Mouse (Mus musculus): ENCODE data around the gene Fbln7. TPM values are rescaled to one million over a fixed set of nuclear protein-coding genes. Genes with fewer than 3 reads are reported as not detected.

Fbln7 gene
- polyA plus RNA-seq, 1 experiment from 2014 or later: 1.0 TPM

DNA sequence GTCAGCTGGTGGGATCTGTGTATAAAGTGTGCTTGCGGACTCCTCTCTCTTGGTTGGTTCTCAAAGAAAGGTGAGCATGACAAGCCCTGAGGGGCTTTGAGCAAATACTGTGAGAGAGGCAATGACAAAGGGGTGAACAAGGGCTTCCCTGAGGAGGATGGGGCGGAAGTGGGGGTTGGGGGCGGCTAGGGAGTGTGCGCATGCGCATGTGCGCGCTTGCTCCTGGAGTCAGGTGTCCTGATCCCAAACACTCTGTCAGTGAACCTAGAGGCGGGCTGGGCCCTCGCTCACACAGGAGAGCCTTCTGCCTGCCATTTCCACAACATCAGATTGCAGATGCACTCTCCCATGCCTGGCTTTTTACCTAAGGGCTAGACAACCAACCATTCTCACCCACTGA lies 9.5 kb downstream of the Fbln7 start:
- ATAC-seq (ENCODE audit: insufficient number of reproducible peaks, low FRiP score): no peak
- no peaks in the 10 kb centered on the region for H3K27me3 ChIP-seq (replicated peaks)
- no peak overlapping the region for H3K4me3 ChIP-seq
- no peaks in the 10 kb centered on the region for H3K9me3 ChIP-seq (replicated peaks)
- no peak overlapping the region for H3K4me2 ChIP-seq
- H3K27ac ChIP-seq (ENCODE audit: poor library complexity, severe bottlenecking): no peak overlapping the region
- no peak overlapping the region for H3K9ac ChIP-seq
- 86% methylated on average over 9 of the region's 9 CpGs for WGBS
- H3K36me3 ChIP-seq: no peaks in the 10 kb centered on the region
- 0 out of 2 replicates have a peak, but pooled peaks cover 4% of the 10 kb centered on the region for H3K4me1 ChIP-seq (replicated peaks)

DNA sequence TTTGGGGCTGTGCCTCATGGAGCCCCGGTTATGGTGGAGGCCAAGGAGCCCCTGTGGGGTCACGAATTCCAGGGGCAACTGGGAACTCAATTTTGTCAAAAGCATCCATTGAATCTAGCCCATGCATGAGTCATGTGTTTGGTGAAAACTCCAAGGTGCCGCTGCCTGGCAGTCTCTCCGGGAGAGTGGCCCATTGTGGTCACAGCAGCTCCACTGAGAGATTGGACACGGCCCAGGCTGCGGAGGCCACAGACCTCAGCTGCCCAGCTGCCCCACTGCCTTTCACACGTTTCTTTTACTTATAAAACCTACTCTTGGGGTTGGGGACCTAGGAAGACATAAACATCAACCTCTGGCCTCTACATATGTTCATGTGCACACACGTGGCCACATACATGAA lies 12.7 kb downstream of the Fbln7 start:
- Histone ChIP-seq H3K4me3 (no peak overlapping the region), H3K27me3 (replicated peaks) (no peaks in the 10 kb centered on the region), H3K4me2 (no peak overlapping the region), H3K9me3 (replicated peaks) (no peaks in the 10 kb centered on the region), H3K36me3 (no peaks in the 10 kb centered on the region), H3K9ac (no peak overlapping the region), H3K4me1 (replicated peaks) (no peaks in the 10 kb centered on the region), H3K27ac (ENCODE audit: poor library complexity, severe bottlenecking) (no peak overlapping the region)
- WGBS: 75% methylated on average over 8 of the region's 8 CpGs
- no peak for ATAC-seq (ENCODE audit: insufficient number of reproducible peaks, low FRiP score)

DNA sequence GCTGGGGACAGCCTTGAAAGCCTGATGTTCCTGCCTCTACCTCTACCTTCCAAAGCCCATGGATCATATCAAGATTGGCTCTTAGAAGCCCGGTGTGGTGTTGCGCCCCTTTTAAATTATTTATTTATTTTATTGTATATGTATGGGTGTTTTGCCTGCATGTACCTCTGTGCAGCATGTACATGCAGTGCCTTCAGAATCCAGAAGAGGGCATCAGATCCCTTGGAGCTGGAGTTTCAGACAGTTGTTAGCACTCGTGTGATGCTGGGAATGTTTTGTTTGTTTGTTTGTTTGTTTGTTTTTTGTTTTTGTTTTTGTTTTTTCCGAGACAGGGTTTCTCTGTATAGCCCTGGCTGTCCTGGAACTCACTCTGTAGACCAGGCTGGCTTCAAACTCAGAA lies 18.5 kb downstream of the Fbln7 start:
- H3K36me3 ChIP-seq: no peaks in the 10 kb centered on the region
- H3K9me3 ChIP-seq (replicated peaks): no peaks in the 10 kb centered on the region
- H3K4me1 ChIP-seq (replicated peaks): no peaks in the 10 kb centered on the region
- no peak overlapping the region for H3K9ac ChIP-seq
- no peaks in the 10 kb centered on the region for H3K27me3 ChIP-seq (replicated peaks)
- WGBS: 68% methylated on average over 4 of the region's 4 CpGs
- no peak overlapping the region for H3K27ac ChIP-seq (ENCODE audit: poor library complexity, severe bottlenecking)
- no peak overlapping the region for H3K4me2 ChIP-seq
- ATAC-seq (ENCODE audit: insufficient number of reproducible peaks, low FRiP score): no peak
- H3K4me3 ChIP-seq: no peak overlapping the region

DNA sequence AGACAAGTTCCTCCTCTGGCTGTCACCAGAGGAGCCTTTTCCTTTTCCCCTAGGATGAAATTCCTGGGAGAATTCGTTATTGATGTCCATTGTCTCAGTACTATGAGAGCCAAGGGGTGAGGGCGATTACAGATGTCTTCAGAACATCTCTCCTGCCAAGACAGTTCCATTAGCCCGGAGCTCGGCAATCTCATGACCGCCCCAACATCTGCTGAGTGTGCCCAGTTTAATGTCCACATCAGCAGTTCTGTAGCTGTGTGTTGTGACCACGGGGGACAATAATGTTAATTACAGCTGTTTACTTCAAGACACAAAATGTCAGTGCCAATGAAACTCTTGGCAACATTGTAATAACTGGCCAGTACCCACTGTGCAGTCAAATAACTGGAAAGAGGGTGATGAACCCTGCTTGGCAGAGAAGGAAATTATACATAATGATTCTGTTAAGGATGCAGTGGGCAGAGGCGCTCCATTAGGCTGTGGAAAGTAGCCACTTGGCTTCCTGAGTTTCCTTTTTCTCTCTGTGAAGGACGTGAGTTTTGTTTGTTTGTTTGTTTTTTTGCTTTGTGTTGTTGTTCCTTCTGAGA lies 22.5 kb downstream of the Fbln7 start:
- H3K4me3 ChIP-seq: no peak overlapping the region
- no peaks in the 10 kb centered on the region for H3K36me3 ChIP-seq
- 71% methylated on average over 8 of the region's 8 CpGs for WGBS
- H3K4me1 ChIP-seq (replicated peaks): peaks cover 6% of the 10 kb centered on the region; the same call in 1 of the 2 replicates
- H3K9ac ChIP-seq: no peak overlapping the region
- H3K27ac ChIP-seq (ENCODE audit: poor library complexity, severe bottlenecking): no peak overlapping the region
- no peak for ATAC-seq (ENCODE audit: insufficient number of reproducible peaks, low FRiP score)
- H3K4me2 ChIP-seq: no peak overlapping the region
- no peaks in the 10 kb centered on the region for H3K27me3 ChIP-seq (replicated peaks)
- no peaks in the 10 kb centered on the region for H3K9me3 ChIP-seq (replicated peaks)

DNA sequence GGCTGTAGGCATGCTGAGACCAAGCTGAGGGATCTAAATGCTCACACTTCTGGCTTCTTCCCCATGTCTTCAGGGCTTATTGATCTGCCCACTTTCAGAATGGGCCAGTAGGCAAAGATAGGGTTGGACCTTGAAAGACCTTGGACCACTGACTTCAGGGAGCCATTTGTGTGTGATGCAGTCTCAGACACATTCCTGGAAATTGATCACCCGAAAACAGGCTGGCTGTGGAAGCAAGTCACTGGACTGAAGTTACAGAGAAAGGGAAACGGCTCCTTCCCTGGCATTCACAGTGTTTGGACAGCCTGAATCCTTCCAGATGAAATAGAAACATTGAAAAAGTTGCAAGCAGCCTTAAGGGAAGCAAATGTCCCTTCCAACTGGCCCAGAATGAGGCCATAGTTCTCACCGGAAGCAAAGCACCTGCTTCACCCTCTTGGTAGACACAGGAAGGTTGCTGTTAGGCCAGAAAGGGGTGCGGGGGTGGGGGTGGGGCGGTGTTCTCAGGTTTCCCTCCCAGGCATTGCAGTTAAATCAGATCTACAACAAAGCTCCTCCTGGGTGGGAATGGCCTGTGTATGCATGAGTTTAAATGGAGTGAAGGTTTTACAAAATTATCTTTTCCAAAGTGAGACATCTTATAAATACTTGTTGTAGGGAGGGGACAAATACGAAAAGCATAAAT lies 25.2 kb downstream of the Fbln7 start:
- H3K9ac ChIP-seq: no peak overlapping the region
- peaks cover 13% of the 10 kb centered on the region for H3K4me1 ChIP-seq (replicated peaks)
- H3K9me3 ChIP-seq (replicated peaks): no peaks in the 10 kb centered on the region
- no peak for ATAC-seq (ENCODE audit: insufficient number of reproducible peaks, low FRiP score)
- H3K27ac ChIP-seq (ENCODE audit: poor library complexity, severe bottlenecking): no peak overlapping the region
- peaks cover 8% of the 10 kb centered on the region; the same call in 1 of the 2 replicates for H3K27me3 ChIP-seq (replicated peaks)
- H3K36me3 ChIP-seq: no peaks in the 10 kb centered on the region
- H3K4me2 ChIP-seq: no peak overlapping the region
- no peak overlapping the region for H3K4me3 ChIP-seq
- WGBS: 62% methylated on average over 6 of the region's 6 CpGs

DNA sequence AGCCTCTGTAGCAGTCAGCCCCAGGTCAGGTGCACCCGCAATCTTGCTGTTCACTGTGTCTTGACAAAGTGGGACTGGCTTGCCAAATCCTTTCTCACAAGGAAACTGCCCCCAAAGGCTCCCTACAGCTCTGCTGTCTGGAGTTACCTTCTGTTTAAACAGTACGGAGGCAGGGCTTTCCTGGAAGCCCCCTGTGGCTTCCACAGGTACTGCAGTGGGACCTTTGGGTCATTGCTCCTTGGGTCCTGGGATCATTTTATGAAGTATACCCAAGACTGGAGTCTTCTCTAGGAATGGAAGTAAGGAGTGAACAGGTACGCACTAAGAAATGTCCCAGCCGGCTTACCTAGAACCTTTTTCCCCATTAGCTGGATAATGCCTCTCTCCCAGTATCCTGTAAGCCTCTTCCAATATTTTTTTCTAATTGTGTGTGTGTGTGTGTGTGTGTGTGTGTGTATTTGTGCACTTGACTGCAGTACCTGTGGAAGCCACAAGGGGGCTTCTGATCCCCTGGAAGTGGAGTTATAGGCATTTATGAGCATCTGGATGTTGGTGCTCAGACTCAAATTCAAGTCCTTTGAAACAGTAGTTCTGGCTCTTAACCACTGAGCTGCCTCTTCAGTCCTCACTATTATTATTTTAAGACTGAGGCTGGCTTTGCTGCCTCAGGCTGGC lies 28.0 kb downstream of the Fbln7 start:
- no peak overlapping the region for H3K4me3 ChIP-seq
- 83% methylated on average over 4 of the region's 4 CpGs for WGBS
- H3K9me3 ChIP-seq (replicated peaks): no peaks in the 10 kb centered on the region
- no peak for ATAC-seq (ENCODE audit: insufficient number of reproducible peaks, low FRiP score)
- H3K4me1 ChIP-seq (replicated peaks): peaks cover 13% of the 10 kb centered on the region
- no peaks in the 10 kb centered on the region for H3K36me3 ChIP-seq
- peaks cover 15% of the 10 kb centered on the region; the same call in 1 of the 2 replicates for H3K27me3 ChIP-seq (replicated peaks)
- no peak overlapping the region for H3K27ac ChIP-seq (ENCODE audit: poor library complexity, severe bottlenecking)
- H3K9ac ChIP-seq: no peak overlapping the region
- H3K4me2 ChIP-seq: no peak overlapping the region

DNA sequence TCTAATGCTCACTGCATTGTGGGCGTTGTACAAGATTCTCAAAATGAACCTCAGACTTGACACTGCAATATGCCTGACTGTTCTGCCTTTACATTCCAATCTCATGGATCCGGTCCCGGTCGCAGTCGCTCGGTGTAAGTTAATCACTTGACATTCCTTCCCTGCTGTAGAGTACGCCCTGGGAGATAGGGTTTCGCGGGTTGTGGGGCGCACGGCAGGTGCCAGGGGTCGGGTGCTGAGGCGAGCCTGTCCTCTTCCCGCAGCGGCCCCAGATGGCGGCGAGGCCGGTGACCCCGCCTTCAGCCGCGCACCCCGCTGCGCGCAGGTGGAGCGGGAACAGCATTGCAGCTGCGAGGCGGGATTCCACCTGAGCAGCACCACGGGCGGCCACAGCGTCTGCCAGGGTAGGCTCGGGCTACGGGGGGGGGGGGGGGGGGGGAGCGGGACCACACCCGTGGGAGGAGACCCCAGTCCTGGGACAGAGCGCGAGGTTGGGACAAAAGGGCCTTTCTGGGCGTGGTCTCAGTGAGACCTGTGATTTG lies 29.5 kb downstream of the Fbln7 start:
- WGBS: 4% methylated on average over 37 of the region's 37 CpGs
- no peak overlapping the region for H3K27ac ChIP-seq (ENCODE audit: poor library complexity, severe bottlenecking)
- 0 out of 2 replicates have a peak, but pooled peaks have one; percentile 22 for ATAC-seq (ENCODE audit: insufficient number of reproducible peaks, low FRiP score)

DNA sequence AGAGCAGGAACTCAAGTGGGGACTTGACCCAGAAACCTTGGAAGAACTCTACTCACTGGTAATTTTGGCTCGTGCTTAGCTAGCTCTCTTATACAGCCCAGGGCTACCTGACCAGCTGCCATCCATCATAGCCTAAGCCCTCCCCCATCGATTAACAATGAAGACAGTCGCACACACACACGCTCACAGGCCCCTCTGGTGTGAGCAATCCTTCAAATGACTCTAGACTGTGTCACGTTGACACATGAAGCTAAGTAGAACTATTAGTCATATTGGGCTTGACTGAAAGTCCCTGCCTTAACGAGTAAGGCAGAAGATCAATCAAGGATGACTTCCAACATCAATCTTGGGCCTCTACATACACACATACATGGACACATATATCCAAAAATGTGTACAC lies 40.1 kb downstream of the Fbln7 start:
- 74% methylated on average over 6 of the region's 6 CpGs for WGBS
- peaks cover 8% of the 10 kb centered on the region; the same call in 1 of the 2 replicates for H3K9me3 ChIP-seq (replicated peaks)
- ATAC-seq (ENCODE audit: insufficient number of reproducible peaks, low FRiP score): no peak

More for the DNA sequence above, 29.5 kb downstream of the Fbln7 start:
- Histone ChIP-seq H3K9me3 (replicated peaks) (no peaks in the 10 kb centered on the region), H3K4me1 (replicated peaks) (peaks cover 13% of the 10 kb centered on the region), H3K4me2 (peak overlapping the region; percentile 86), H3K4me3 (peak overlapping the region; percentile 49), H3K27me3 (replicated peaks) (peaks cover 15% of the 10 kb centered on the region; the same call in 1 of the 2 replicates), H3K9ac (peak overlapping the region; percentile 60; the same call in 1 of the 2 replicates), H3K36me3 (no peaks in the 10 kb centered on the region)

DNA sequence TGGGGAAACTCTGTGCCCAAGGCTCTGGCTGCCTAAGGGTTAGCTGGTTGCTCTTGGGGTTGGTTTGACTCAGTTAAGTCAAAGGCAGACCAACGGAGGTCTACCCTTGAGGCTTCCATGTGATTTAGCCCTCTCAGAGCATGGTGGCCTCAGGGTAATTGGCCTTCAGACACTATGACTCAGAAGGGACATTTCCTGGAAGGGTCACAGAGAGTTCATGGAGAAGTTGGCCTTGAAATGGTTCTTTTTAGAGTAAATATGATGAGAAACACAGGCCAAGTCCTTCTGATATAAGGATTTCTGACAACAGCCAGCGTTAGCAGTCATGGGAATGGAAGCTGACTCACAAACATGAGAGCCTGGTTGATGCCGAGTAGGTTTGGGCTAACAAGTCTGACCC lies 40.9 kb downstream of the Fbln7 start:
- 71% methylated on average over 3 of the region's 3 CpGs for WGBS
- no peak for ATAC-seq (ENCODE audit: insufficient number of reproducible peaks, low FRiP score)
- no peak overlapping the region for H3K4me2 ChIP-seq
- H3K4me1 ChIP-seq (replicated peaks): no peaks in the 10 kb centered on the region
- no peak overlapping the region for H3K4me3 ChIP-seq
- H3K36me3 ChIP-seq: no peaks in the 10 kb centered on the region
- H3K27me3 ChIP-seq (replicated peaks): no peaks in the 10 kb centered on the region
- peaks cover 8% of the 10 kb centered on the region; the same call in 1 of the 2 replicates for H3K9me3 ChIP-seq (replicated peaks)
- no peak overlapping the region for H3K9ac ChIP-seq
- H3K27ac ChIP-seq (ENCODE audit: poor library complexity, severe bottlenecking): no peak overlapping the region

More for the DNA sequence above, 40.1 kb downstream of the Fbln7 start:
- H3K27ac ChIP-seq (ENCODE audit: poor library complexity, severe bottlenecking): no peak overlapping the region
- no peak overlapping the region for H3K4me3 ChIP-seq
- no peak overlapping the region for H3K9ac ChIP-seq
- no peaks in the 10 kb centered on the region for H3K36me3 ChIP-seq
- H3K4me2 ChIP-seq: no peak overlapping the region
- no peaks in the 10 kb centered on the region for H3K4me1 ChIP-seq (replicated peaks)
- H3K27me3 ChIP-seq (replicated peaks): no peaks in the 10 kb centered on the region

DNA sequence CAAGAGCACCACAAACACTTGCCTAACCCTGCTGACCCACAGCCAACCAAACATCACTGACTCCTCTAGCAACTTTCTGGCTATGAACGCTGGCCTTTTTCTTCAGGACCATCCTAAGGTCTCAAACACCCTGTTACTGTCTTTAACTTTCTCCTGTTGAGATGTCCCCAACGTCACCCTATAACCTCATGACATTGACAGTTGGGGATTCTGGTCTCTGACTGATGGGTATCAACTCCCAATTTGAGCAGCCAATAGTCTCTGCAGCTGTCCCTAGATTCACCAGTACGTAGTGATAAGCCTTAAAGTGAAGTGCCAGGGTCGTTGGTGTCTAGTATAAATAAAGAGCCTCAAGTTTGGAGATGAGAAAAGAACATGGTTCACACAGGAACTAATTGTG lies 52.2 kb downstream of the Fbln7 start:
- ATAC-seq (ENCODE audit: insufficient number of reproducible peaks, low FRiP score): no peak
- Histone ChIP-seq H3K27me3 (replicated peaks) (no peaks in the 10 kb centered on the region), H3K9me3 (replicated peaks) (no peaks in the 10 kb centered on the region), H3K9ac (no peak overlapping the region), H3K27ac (ENCODE audit: poor library complexity, severe bottlenecking) (no peak overlapping the region), H3K36me3 (no peaks in the 10 kb centered on the region), H3K4me2 (no peak overlapping the region), H3K4me1 (replicated peaks) (no peaks in the 10 kb centered on the region), H3K4me3 (no peak overlapping the region)
- 69% methylated on average over 4 of the region's 4 CpGs for WGBS

DNA sequence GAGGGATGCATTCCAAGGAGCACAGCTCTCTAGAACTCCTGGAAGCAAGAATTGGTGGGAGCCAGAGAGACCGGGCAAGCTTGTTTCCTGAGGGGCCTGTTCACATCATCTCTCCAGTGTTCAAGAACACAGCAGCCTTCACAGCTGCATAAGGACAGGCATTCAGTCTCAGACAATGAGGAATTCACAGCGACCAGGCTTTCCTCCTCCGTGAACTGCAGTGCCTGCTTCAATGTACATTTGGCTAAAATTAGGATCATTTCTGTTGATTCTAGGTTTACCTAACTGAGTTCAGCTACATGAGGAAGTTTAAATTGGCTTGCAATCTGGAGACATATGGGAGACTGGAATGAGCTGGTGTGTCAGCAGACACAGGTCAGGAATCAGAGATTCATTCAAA lies 53.7 kb downstream of the Fbln7 start:
- H3K36me3 ChIP-seq: no peaks in the 10 kb centered on the region
- no peaks in the 10 kb centered on the region for H3K9me3 ChIP-seq (replicated peaks)
- H3K4me2 ChIP-seq: no peak overlapping the region
- no peaks in the 10 kb centered on the region for H3K27me3 ChIP-seq (replicated peaks)
- no peak overlapping the region for H3K9ac ChIP-seq
- ATAC-seq (ENCODE audit: insufficient number of reproducible peaks, low FRiP score): no peak
- WGBS: 62% methylated on average over 3 of the region's 3 CpGs
- H3K4me3 ChIP-seq: no peak overlapping the region
- no peak overlapping the region for H3K27ac ChIP-seq (ENCODE audit: poor library complexity, severe bottlenecking)
- H3K4me1 ChIP-seq (replicated peaks): no peaks in the 10 kb centered on the region

Data from heart, embryonic 12.5 days (tissue).